Mouse (Mus musculus): ENCODE measurements around the gene Nupr1. TPM values are rescaled to one million over a fixed set of nuclear protein-coding genes. Genes with fewer than 3 reads are reported as not detected.
A peak's percentile ranks its signal among the peaks of the same experiment; 100 is the strongest.

Nupr1 gene
- total RNA-seq (2018; cell fraction: chromatin; rRNA removed): 100 to 1,000 TPM in 11 of 26 experiments, 10 to 100 TPM in 13, 1 to 10 TPM in 2; 8.5 to 342 (median 89.7) TPM
- total RNA-seq (2018; cell fraction: cytosol; rRNA removed): 100 to 1,000 TPM in 17 of 26 experiments, 10 to 100 TPM in 9; 24.9 to 591 (median 243) TPM
- total RNA-seq (2018; cell fraction: nucleus; rRNA removed): 100 to 1,000 TPM in 18 of 26 experiments, 10 to 100 TPM in 8; 22.1 to 699 (median 165) TPM
- 14.9 to 47.0 TPM (median 32.4 TPM) in 3 replicates for polyA plus RNA-seq (2018)

DNA sequence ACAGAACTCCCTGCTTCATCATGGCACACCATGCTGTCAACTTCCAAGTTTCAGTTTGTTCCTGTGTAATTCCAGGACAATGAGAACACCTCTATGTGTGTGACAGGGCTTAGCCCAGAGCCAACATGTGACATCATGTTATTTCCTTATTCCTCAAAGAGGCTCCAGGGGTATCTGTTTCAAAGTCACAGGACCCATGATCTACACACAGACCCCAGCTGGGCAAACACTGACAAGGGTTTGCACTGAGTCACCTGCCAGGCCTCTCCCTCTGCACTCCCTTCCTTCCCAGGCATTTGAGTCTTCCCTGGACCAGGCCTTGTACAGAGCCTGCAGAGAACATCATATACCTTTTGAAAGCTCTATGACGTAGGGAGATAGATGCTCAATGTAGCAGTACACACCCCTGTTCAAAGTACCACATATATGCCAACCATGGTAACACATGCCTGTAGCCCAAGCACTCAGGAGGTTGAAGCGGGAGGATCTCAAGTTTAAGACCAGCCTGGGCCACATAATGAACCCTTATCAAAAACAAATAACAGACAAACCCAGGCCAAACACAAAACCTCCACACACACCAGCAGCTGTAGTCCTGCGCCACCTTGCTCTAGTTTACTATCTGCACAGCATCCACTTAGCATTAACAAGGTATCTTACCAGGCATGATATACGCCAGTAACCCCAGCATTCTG is at the start of gene Nupr1:
Gene Nupr1, minus strand, starts transcription at position 38 of the 695 bp plus-strand sequence.
- no peaks in the 10 kb centered on the region for H3K36me3 ChIP-seq (ENCODE audit: inconsistent target)
- 95% methylated on average over 4 of the region's 4 CpGs for WGBS (ENCODE audit: missing documents)
- no peaks in the 10 kb centered on the region for H3K79me2 ChIP-seq (ENCODE audit: inconsistent target)
- 0 out of 2 replicates have a peak within 1 kb of the TSS, but pooled peaks have one; percentile 5 for H3K27ac ChIP-seq
- no peak within 1 kb of the TSS for H3K4me3 ChIP-seq (ENCODE audit: inconsistent target)

DNA sequence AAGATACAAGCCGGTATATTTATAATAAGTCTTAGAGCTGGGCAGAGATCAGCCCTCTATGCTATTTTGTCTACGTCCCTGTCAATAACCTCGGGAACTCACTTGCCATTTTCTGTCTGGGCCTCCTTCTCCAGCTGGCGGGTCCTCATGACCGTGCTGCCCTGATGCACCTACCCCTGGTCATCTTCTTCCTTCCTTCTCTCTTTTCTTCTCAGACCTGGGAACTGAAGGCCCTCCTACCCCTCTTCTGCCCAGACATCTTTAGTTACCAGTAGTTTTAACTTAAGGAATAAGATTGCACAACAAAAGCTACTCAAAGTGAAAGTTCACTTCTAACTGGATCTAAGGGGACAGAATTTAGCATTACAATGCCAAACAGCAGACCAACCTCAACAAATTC is 49.0 kb upstream of the Nupr1 start:
- no peaks in the 10 kb centered on the region for H3K79me2 ChIP-seq (ENCODE audit: inconsistent target)
- 70% methylated on average over 5 of the region's 5 CpGs for WGBS (ENCODE audit: missing documents)
- no peak overlapping the region for H3K27ac ChIP-seq
- no peaks in the 10 kb centered on the region for H3K36me3 ChIP-seq (ENCODE audit: inconsistent target)
- no peak overlapping the region for H3K4me3 ChIP-seq (ENCODE audit: inconsistent target)

DNA sequence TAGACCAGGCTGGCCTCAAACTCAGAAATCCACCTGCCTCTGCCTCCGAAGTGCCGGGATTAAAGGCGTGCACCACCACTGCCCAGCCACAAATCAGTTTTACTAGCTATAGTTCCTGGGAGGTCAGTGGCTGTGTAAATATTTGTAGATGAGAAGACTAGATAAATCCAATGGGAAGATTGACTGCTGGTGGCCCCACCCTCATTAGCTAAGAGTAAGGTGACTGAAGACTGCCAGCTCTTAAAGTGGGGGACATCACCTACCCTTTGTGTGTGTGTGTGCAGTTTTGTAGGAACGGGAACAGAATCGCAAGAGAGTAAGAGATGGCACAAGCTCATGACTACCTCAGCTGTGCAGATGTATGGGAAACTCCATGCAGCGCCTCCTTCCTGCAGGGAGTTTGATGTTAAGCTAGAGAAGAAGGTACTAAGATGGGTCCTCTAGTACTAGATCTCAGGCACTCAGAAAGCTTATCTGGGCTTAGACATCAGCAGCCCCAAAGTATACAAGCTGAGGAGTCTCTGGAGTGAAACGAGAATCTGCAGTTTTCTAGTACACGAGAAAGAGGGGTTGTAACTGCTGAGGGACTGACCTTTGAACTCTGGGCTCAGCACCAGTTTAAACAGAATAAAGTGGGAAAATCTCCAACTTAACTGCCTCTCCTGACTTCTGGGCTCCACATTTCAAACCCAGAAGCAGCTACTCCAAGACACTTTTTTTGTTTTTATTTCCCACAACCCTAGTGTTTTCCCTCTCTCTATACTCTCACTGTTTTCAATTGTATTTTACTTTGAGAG is 48.1 kb upstream of the Nupr1 start:
- Histone ChIP-seq H3K27ac (no peak overlapping the region), H3K79me2 (ENCODE audit: inconsistent target) (no peaks in the 10 kb centered on the region), H3K36me3 (ENCODE audit: inconsistent target) (no peaks in the 10 kb centered on the region), H3K4me3 (ENCODE audit: inconsistent target) (no peak overlapping the region)
- WGBS (ENCODE audit: missing documents): 97% methylated on average over 8 of the region's 8 CpGs

DNA sequence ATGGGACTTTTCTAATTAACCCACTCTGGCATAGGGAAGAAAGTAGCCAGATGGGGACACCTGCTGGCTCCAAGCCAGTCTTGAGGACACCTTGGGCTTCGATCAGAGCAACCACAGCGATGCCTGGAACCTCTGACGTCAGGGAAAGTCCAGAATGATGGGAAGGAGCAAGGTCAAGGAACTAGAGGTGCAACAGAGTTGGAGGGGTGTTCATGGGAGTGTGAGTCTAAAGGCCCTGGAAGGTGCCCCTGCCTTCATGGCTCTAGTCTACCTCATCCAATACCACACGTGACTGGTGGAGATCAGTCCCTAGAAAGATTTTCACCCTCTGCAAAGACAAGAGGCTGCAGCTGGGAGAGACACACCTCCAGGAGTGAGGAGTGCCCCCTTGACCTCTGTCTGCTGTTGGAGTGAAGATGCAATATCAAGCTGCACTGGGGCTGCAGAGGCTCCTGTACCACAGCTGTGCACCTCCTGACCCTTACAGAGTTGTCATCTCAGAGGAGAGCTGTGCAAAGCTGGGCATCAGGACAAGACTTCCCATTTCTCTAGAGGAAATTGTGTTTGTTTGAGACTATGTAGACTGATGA is 46.1 kb upstream of the Nupr1 start:
- no peaks in the 10 kb centered on the region for H3K79me2 ChIP-seq (ENCODE audit: inconsistent target)
- H3K27ac ChIP-seq: no peak overlapping the region
- H3K36me3 ChIP-seq (ENCODE audit: inconsistent target): peaks cover 13% of the 10 kb centered on the region; the same call in 1 of the 2 replicates
- H3K4me3 ChIP-seq (ENCODE audit: inconsistent target): no peak overlapping the region
- 29% methylated on average over 4 of the region's 4 CpGs for WGBS (ENCODE audit: missing documents)

DNA sequence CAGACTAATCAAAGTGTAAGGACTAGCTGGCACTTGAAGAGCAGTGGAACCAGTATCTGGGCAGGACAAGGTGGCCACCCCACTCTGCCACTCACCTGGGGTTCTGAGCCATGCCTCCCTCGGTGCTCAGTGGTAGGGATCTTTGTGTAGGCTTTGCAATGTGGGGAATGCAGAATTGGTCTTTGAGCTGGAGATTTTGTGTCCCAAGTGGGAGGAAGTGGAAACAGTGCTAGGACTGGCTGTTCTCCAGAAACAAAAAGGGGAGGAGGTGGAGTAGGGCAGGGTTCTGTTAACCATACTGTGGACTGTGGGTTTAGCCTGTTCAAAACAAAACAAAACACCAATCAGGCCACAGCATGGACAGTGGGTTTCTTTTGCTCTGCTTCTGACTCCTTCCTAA is 45.5 kb upstream of the Nupr1 start, which contains the start of gene Sult1a1:
Gene Sult1a1, minus strand, starts transcription at position 226 of the 400 bp plus-strand sequence.
- peaks cover 16% of the 10 kb centered on the region; the same call in 1 of the 2 replicates for H3K36me3 ChIP-seq (ENCODE audit: inconsistent target)
- whole genome bisulfite sequencing (ENCODE audit: missing documents): 50% methylated on average over 1 of the region's 1 CpGs
- no peak within 1 kb of the TSS for H3K4me3 ChIP-seq (ENCODE audit: inconsistent target)
- H3K27ac ChIP-seq: no peak within 1 kb of the TSS
- H3K79me2 ChIP-seq (ENCODE audit: inconsistent target): no peaks in the 10 kb centered on the region

DNA sequence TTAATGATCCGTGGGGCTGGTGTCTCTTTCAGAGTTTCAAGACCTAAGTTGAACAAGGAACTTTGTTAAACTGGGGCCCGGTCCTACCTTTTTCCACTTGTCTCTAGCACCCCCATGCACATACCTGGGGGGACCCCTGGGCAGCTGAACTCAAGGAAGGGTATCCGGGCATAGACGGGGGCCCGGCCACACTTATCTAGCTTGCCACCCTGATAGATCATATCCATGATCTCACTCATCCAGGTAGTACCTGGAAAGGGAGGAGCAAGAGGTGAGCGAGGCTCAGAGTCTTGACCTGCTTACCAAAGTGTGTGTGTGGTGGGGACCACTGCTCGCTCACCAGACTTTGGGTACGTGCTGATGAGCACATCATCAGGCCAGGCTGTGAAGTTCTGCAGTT is 44.4 kb upstream of the Nupr1 start:
- Histone ChIP-seq H3K36me3 (ENCODE audit: inconsistent target) (peaks cover 16% of the 10 kb centered on the region; the same call in 1 of the 2 replicates), H3K4me3 (ENCODE audit: inconsistent target) (no peak overlapping the region), H3K79me2 (ENCODE audit: inconsistent target) (no peaks in the 10 kb centered on the region), H3K27ac (no peak overlapping the region)
- WGBS (ENCODE audit: missing documents): 94% methylated on average over 8 of the region's 8 CpGs

DNA sequence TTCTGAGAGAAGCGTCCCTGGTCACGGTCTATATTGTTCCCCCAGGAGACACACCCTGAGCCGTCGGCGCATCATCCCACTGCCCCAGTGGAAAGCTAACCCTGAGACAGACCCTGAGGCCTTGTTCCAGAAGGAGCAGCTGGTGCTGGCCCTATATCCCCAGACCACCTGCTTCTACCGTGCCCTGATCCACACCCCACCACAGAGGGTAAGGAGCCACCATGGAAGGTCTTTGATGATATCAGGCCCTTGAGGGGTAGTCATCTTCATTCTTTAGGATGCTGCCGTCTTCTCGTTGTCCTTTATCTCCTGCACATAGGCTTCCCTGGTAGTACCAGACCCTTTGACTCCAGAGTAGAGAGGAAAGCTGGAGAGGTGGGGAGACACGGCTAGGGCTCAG is 41.5 kb upstream of the Nupr1 start:
- Histone ChIP-seq H3K4me3 (ENCODE audit: inconsistent target) (no peak overlapping the region), H3K79me2 (ENCODE audit: inconsistent target) (no peaks in the 10 kb centered on the region), H3K27ac (no peak overlapping the region), H3K36me3 (ENCODE audit: inconsistent target) (peaks cover 16% of the 10 kb centered on the region; the same call in 1 of the 2 replicates)
- WGBS (ENCODE audit: missing documents): 94% methylated on average over 9 of the region's 9 CpGs

DNA sequence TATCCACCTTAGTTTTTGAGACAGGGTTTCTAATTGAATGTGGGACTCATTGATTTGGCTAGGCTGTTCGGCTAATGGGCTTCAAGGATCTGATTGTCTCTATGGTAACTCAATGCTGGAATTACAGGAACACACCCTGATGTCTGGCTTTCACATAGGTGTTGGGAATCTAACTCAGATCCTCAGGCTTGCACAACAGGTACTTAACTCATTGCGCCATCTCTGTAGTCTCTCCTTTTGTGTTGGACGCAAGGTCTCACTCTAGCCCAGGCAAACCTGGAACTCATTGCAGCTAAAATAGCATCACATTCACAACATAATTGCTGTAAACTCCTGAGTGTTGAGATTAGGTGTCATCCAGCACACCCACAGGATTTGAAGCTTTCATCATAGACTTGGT is 39.5 kb upstream of the Nupr1 start:
- Histone ChIP-seq H3K79me2 (ENCODE audit: inconsistent target) (no peaks in the 10 kb centered on the region), H3K27ac (no peak overlapping the region), H3K4me3 (ENCODE audit: inconsistent target) (no peak overlapping the region), H3K36me3 (ENCODE audit: inconsistent target) (peaks cover 16% of the 10 kb centered on the region; the same call in 1 of the 2 replicates)
- WGBS (ENCODE audit: missing documents): 89% methylated on average over 3 of the region's 3 CpGs

DNA sequence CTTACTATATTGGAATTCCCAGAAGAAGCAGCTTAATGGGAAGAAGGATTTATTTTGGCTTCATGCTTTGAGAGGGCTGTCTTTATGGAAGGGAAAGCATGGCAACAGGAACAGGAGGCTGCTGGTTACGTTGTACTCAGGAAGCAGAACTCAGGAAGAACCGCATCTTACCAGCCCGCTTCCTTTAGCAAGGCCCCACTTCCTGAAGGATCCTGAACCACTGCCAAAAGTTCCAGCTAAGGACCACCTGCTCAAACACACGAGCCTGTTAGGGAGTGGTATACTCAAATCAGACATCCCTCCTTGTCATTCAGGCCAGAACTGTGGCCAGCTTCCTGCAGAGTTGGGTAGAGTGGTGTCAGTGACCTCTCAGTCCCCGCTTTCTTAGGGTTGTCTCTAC is 37.8 kb upstream of the Nupr1 start:
- peaks cover 16% of the 10 kb centered on the region; the same call in 1 of the 2 replicates for H3K36me3 ChIP-seq (ENCODE audit: inconsistent target)
- no peaks in the 10 kb centered on the region for H3K79me2 ChIP-seq (ENCODE audit: inconsistent target)
- WGBS (ENCODE audit: missing documents): 31% methylated on average over 5 of the region's 5 CpGs
- no peak overlapping the region for H3K4me3 ChIP-seq (ENCODE audit: inconsistent target)
- no peak overlapping the region for H3K27ac ChIP-seq

DNA sequence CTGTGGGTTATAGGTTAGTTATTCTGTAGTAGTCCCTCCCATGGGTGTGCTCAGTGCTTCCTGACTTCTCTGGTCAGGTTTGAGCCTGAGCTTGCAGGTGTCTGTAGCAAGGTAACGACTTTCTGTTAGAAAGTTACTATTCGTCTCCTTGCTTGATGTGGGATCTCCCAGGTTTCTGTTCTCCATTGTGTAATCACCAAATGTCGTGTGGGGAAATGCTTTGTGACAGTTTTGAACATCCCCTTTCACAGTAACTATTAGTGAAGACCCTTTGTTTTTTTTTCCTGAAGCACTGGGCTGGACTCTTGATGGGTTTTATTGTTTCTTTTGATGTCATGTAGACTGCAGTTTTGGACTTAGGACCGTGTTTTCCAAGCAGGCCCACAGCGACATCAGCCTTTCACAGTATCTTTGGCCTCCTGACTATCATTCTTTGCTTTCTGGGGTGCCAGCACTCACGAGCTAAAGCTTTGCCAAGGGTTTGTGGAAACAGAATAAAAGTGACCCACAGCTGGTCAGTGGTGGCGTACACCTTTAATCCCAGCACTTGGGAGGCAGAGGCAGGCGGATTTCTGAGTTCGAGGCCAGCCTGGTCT is 36.9 kb upstream of the Nupr1 start:
- H3K27ac ChIP-seq: no peak overlapping the region
- H3K36me3 ChIP-seq (ENCODE audit: inconsistent target): peaks cover 11% of the 10 kb centered on the region; the same call in 1 of the 2 replicates
- no peak overlapping the region for H3K4me3 ChIP-seq (ENCODE audit: inconsistent target)
- WGBS (ENCODE audit: missing documents): 35% methylated on average over 6 of the region's 9 CpGs
- H3K79me2 ChIP-seq (ENCODE audit: inconsistent target): no peaks in the 10 kb centered on the region

DNA sequence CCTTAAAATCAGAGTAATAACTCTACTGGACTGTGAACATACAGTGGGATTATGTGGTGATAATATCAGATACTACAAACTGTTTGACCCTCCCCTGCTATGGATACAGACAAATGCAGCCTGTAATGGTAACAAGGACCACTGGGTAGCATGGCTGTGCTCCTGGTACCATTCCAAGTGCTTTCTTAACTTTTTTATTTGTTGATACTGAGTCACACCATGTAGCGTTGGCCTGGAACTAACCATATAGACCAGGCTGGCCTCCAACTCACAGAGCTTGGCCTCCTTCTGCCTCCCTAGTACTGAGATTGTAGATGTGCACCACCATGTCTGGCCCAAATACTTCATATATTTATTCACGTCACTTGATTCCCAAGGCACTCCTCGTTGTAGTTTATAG is 34.6 kb upstream of the Nupr1 start:
- H3K4me3 ChIP-seq (ENCODE audit: inconsistent target): no peak overlapping the region
- H3K36me3 ChIP-seq (ENCODE audit: inconsistent target): no peaks in the 10 kb centered on the region
- no peak overlapping the region for H3K27ac ChIP-seq
- WGBS (ENCODE audit: missing documents): 97% methylated on average over 3 of the region's 3 CpGs
- no peaks in the 10 kb centered on the region for H3K79me2 ChIP-seq (ENCODE audit: inconsistent target)

DNA sequence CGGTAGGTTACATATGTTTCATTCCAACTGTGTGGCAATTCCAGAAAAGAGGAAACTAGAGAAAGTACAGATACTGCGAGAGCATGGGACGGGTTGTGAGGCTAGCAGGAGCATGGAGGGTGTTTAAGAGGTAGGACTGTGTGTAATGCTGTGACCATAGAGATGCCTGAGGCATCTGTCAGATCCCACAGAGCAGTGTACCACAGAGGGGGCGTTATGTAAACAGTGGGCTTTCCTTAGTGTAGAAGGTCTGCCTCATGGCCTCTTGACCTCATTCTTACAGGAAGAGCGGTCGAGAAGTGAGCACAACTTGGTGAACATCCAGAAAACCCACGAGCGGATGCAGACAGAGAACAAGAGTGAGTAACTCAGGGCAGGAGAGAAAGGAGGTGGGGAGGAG is 33.0 kb upstream of the Nupr1 start:
- H3K36me3 ChIP-seq (ENCODE audit: inconsistent target): no peaks in the 10 kb centered on the region
- no peak overlapping the region for H3K4me3 ChIP-seq (ENCODE audit: inconsistent target)
- no peak overlapping the region for H3K27ac ChIP-seq
- WGBS (ENCODE audit: missing documents): 49% methylated on average over 8 of the region's 8 CpGs
- no peaks in the 10 kb centered on the region for H3K79me2 ChIP-seq (ENCODE audit: inconsistent target)

DNA sequence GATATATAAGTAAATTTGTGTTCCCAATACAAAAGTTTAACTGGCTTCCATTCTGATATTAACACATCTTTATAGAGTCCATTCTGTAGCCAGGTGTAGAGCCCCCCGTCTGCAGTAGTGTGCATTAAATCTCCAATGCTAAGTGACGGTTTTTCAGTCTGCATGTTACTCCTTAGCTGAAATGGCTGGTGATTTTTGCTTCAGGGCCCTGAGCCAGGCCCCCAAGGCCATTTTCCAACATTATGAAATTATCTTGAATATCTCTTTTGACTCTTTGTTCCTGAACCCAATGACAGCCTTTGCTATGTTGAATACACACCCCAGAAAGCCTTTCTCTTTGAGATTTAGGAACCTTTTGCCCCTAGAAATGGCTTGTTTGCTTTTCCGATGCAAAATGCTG is 29.1 kb upstream of the Nupr1 start:
- Histone ChIP-seq H3K27ac (no peak overlapping the region), H3K79me2 (ENCODE audit: inconsistent target) (no peaks in the 10 kb centered on the region; the same call in 1 of the 2 replicates), H3K4me3 (ENCODE audit: inconsistent target) (no peak overlapping the region), H3K36me3 (ENCODE audit: inconsistent target) (no peaks in the 10 kb centered on the region)
- 100% methylated on average over 3 of the region's 3 CpGs for WGBS (ENCODE audit: missing documents)

DNA sequence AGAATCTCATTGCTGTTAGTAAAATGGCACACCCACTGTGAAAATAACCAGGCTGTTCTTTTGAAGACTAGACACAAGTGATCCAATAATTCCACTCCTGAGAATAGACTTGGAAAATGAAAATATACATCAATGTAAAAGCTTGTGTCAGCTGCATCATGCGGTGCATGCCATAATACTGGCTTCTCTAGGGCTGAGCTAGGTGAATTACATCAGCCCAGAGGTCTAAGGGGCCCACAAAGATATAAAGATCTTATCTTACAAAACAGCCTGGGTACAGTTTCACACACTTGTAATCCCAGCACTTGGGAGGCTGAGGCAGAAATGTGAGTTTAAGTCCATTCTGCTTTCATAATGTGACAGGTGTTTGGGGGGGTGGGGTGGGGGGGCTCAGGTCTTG is 26.9 kb upstream of the Nupr1 start:
- no peak overlapping the region for H3K27ac ChIP-seq
- WGBS (ENCODE audit: missing documents): 100% methylated on average over 1 of the region's 1 CpGs
- H3K4me3 ChIP-seq (ENCODE audit: inconsistent target): no peak overlapping the region
- H3K36me3 ChIP-seq (ENCODE audit: inconsistent target): no peaks in the 10 kb centered on the region
- H3K79me2 ChIP-seq (ENCODE audit: inconsistent target): peaks cover 6% of the 10 kb centered on the region; the same call in 1 of the 2 replicates

Data from macrophage (primary cell).